Comparison of ENCODE assay signal across 8 mouse cellular contexts in the genomic region with DNA sequence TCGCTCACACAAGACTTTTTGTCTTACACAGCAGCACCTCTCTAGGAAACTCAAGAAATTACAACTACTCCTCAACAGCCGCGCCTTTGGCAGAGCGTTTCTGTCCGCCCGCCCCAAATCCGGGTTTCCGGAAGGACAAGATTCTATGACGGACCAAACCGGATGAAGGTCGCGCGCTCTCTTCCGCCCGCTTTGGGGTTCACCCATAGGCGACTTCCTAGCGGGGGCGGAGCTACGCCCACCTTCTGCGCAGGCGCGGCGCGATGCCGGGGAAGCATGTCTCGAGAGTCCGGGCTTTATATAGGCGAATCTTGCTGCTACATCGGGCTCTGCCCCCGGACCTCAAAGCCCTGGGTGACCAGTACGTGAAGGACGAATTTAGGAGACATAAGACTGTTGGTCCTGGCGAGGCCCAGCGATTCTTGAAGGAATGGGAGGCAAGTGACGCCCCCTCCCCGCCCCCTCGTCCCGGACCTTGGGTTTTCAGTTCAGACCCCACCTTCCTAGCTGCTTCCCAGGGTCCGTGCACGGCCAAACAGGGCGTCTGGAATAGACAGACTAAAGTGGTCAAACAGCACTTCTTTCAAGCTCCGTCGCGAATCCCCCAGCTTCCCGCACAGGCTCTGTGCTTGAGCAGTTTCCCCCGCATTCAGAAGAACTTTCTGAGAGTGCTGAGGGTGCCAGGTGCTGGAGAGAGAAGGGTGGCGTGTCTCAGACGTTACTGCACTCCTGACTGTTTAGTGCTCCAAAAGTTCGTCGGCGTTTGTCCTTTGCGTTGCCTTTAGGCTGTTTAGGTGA. TPM values are rescaled to one million over a fixed set of nuclear protein-coding genes. Genes with fewer than 3 reads are reported as not detected.
DNase-seq lines count a peak whose midpoint lies in the region; ATAC-seq and TF ChIP-seq lines count a peak whose summit lies in the region.

Gene Sdhaf3, plus strand, starts transcription at position 241 of the 798 bp plus-strand sequence.

- peak within 1 kb of the TSS; percentile 70 for H3K9ac ChIP-seq in embryonic facial prominence, embryonic 14.5 days (ENCODE audit: low read depth, low read length)
- H3K9ac ChIP-seq in heart, adult 2 months (ENCODE audit: low read depth, low read length) = peak within 1 kb of the TSS; percentile 70
- peak within 1 kb of the TSS; percentile 80 for H3K9ac ChIP-seq in limb, embryonic 13.5 days
- H3K9ac ChIP-seq in midbrain, embryonic 16.5 days (ENCODE audit: low read depth, low read length) = peak within 1 kb of the TSS; percentile 79

- TF ChIP-seq CTCF in heart, adult 2 months (IDR thresholded peaks at IDR 0.05) = peak; percentile 68

- H3K27me3 ChIP-seq in embryonic facial prominence, embryonic 14.5 days (replicated peaks; ENCODE audit: control insufficient read depth, insufficient read depth, low read length) = no peaks in the 10 kb centered on the region
- H3K27me3 ChIP-seq in heart, adult 2 months (ENCODE audit: control insufficient read depth, insufficient read depth, low read length) = no peaks in the 10 kb centered on the region
- no peaks in the 10 kb centered on the region for H3K27me3 ChIP-seq in limb, embryonic 13.5 days
- H3K27me3 ChIP-seq in midbrain, embryonic 16.5 days (ENCODE audit: control insufficient read depth, insufficient read depth, low read depth, low read length) = no peaks in the 10 kb centered on the region; the same call in 1 of the 2 replicates

- H3K4me3 ChIP-seq in embryonic facial prominence, embryonic 14.5 days (ENCODE audit: low read depth, low read length) = peak within 1 kb of the TSS; percentile 61
- peak within 1 kb of the TSS; percentile 82 for H3K4me3 ChIP-seq in heart, adult 2 months
- peak within 1 kb of the TSS; percentile 71 for H3K4me3 ChIP-seq in limb, embryonic 13.5 days
- peak within 1 kb of the TSS; percentile 84 for H3K4me3 ChIP-seq in midbrain, embryonic 16.5 days (ENCODE audit: low read depth, low read length)

- TF ChIP-seq EP300 in heart, adult 2 months (IDR thresholded peaks at IDR 0.05; ENCODE audit: insufficient read depth, low read depth, low read length) = peak; percentile 42; the same call in 1 of the 2 replicates

- H3K4me1 ChIP-seq in embryonic facial prominence, embryonic 14.5 days (ENCODE audit: control insufficient read depth, insufficient read depth, low read length) = no peaks in the 10 kb centered on the region
- no peaks in the 10 kb centered on the region; the same call in 1 of the 2 replicates for H3K4me1 ChIP-seq in heart, adult 2 months (ENCODE audit: control insufficient read depth, insufficient read depth, low read length)
- H3K4me1 ChIP-seq in limb, embryonic 13.5 days = peaks cover 5% of the 10 kb centered on the region; the same call in 1 of the 2 replicates
- H3K4me1 ChIP-seq in midbrain, embryonic 16.5 days (ENCODE audit: control insufficient read depth, insufficient read depth, low read length) = peaks cover 4% of the 10 kb centered on the region; the same call in 1 of the 2 replicates

- H3K9me3 ChIP-seq in embryonic facial prominence, embryonic 14.5 days (ENCODE audit: control insufficient read depth, low read length) = no peaks in the 10 kb centered on the region
- H3K9me3 ChIP-seq in limb, embryonic 13.5 days = no peaks in the 10 kb centered on the region
- H3K9me3 ChIP-seq in midbrain, embryonic 16.5 days (replicated peaks; ENCODE audit: control insufficient read depth, low read length, poor library complexity, severe bottlenecking) = no peaks in the 10 kb centered on the region

- under 1% methylated on average over 49 of the region's 52 CpGs for WGBS in embryonic facial prominence, embryonic 14.5 days
- WGBS in heart, adult 2 months = under 1% methylated on average over 52 of the region's 52 CpGs
- under 1% methylated on average over 52 of the region's 52 CpGs for WGBS in limb, embryonic 13.5 days
- under 1% methylated on average over 52 of the region's 52 CpGs for WGBS in midbrain, embryonic 16.5 days

- intact Hi-C loops in heart, adult 2 months (cut with DNase I) = loop anchor here (5.0 kb wide), 1 partner anchor 379 kb away; the partner anchor contains the start of gene Sem1

- H3K36me3 ChIP-seq in embryonic facial prominence, embryonic 14.5 days (ENCODE audit: control insufficient read depth, insufficient read depth, low read length) = peaks cover 3% of the 10 kb centered on the region; the same call in 1 of the 2 replicates
- no peaks in the 10 kb centered on the region for H3K36me3 ChIP-seq in heart, adult 2 months (ENCODE audit: control insufficient read depth, insufficient read depth, low read length)
- no peaks in the 10 kb centered on the region for H3K36me3 ChIP-seq in limb, embryonic 13.5 days
- no peaks in the 10 kb centered on the region; the same call in 1 of the 2 replicates for H3K36me3 ChIP-seq in midbrain, embryonic 16.5 days (ENCODE audit: control insufficient read depth, insufficient read depth, low read length)

- peak; percentile 63 for TF ChIP-seq POLR2A in heart, adult 2 months (IDR thresholded peaks at IDR 0.05; ENCODE audit: insufficient read depth, low read depth, low read length)

- no peaks in the 10 kb centered on the region for H3K79me2 ChIP-seq in heart, adult 2 months (replicated peaks; ENCODE audit: control insufficient read depth, insufficient read depth, low read length)

- H3K4me2 ChIP-seq in embryonic facial prominence, embryonic 14.5 days (ENCODE audit: low read depth, low read length) = peak within 1 kb of the TSS; percentile 59
- H3K4me2 ChIP-seq in limb, embryonic 13.5 days (replicated peaks) = peak within 1 kb of the TSS; percentile 76
- H3K4me2 ChIP-seq in midbrain, embryonic 16.5 days (ENCODE audit: low read length) = peak within 1 kb of the TSS; percentile 88

- ATAC-seq in embryonic facial prominence, embryonic 14.5 days (ENCODE audit: low read depth) = peak; percentile 99
- peak; percentile 99 for ATAC-seq in limb, embryonic 13.5 days (ENCODE audit: low FRiP score, low read depth)
- peak; percentile 100 for ATAC-seq in midbrain, embryonic 16.5 days

- peak within 1 kb of the TSS; percentile 75 for H3K27ac ChIP-seq in embryonic facial prominence, embryonic 14.5 days (replicated peaks; ENCODE audit: low read depth, low read length)
- H3K27ac ChIP-seq in heart, adult 2 months = peak within 1 kb of the TSS; percentile 69
- H3K27ac ChIP-seq in limb, embryonic 13.5 days = peak within 1 kb of the TSS; percentile 61; the same call in 1 of the 2 replicates
- peak within 1 kb of the TSS; percentile 69 for H3K27ac ChIP-seq in midbrain, embryonic 16.5 days (ENCODE audit: low read length)

- DNase-seq in 3T3-L1 (ENCODE audit: low read depth, low spot score) = peak; percentile 99
- peak; percentile 86 to 91 for DNase-seq in adrenal gland, postnatal 4 days (ENCODE audit: low spot score in 2 of 2)
- DNase-seq in embryonic facial prominence, embryonic 14.5 days (ENCODE audit: low spot score) = peak; percentile 99
- peak; percentile 96 for DNase-seq in heart, adult 2 months
- DNase-seq in kidney, adult 8-10 months = peak; percentile 96
- DNase-seq in spleen, postnatal 10 days (ENCODE audit: low spot score in 2 of 2) = peak; percentile 83 to 92

RNA-seq across cellular contexts. Expression of gene Sdhaf3, which starts in this region (rescaled TPM):
- 1 to 10 TPM; 5.1 to 5.9 TPM for total RNA-seq in adrenal gland, postnatal 4 days (2021)
- 5.7 and 6.0 TPM in 2 replicates for polyA plus RNA-seq in embryonic facial prominence, embryonic 14.5 days (2014; fragmentation: Nextera tagmentation; extraction: Ambion mirVana)
- 1 to 10 TPM; 4.3 to 4.5 TPM for total RNA-seq in heart, adult 2 months (2021)
- 1.1 TPM in 2 replicates for polyA plus RNA-seq in heart, adult 2 months (2012; rRNA removed)
- 7.3 and 7.8 TPM in 2 replicates for polyA plus RNA-seq in limb, embryonic 13.5 days (2015; fragmentation: Nextera tagmentation; extraction: Ambion mirVana)
- polyA plus RNA-seq in midbrain, embryonic 16.5 days (2015; fragmentation: Nextera tagmentation; extraction: Ambion mirVana) = 7.4 and 7.8 TPM in 2 replicates

Comparison
In these comparisons a context has a peak if more than half of its experiments do, and no peak if none do; other contexts are left out.
1. Peak in every context shown above with its lines: DNase-seq, ATAC-seq, H3K4me3 ChIP-seq and H3K27ac ChIP-seq.